Mouse (Mus musculus): ENCODE results near the gene Tcf7l2.

GRCm38 (mm10) chr19:55939090-55939489 is 197.5 kb downstream of the Tcf7l2 start:
- no peak for TF ChIP-seq CTCF (IDR thresholded peaks at IDR 0.05; ENCODE audit: low read depth)
- TF ChIP-seq EP300 (IDR thresholded peaks at IDR 0.05; ENCODE audit: low read depth): no peak

Data from heart, postnatal 0 days (tissue).